Mouse (Mus musculus) embryonic facial prominence, embryonic 14.5 days (tissue): ENCODE measurements at regions not wholly inside any gene's neighbourhood (a gene's known extent, or its start where the extent isn't known, plus 50 kb on each side); places are given as distances from the start of the nearest gene placed in this dataset.

Experiments used
- ATAC-seq: fragments of 200-750 bp; cut with Nextera tagmentation; 2 replicates; pipeline ENCODE4 v1.8.0; 2017; ENCODE audit warnings: low read depth, moderate number of reproducible peaks, moderate TSS enrichment
- DNase-seq: peaks from one replicate; pipeline ENCODE4 v3.0.0-alpha.2; 2015; ENCODE audit warnings: low spot score
- H3K27ac ChIP-seq: fragments of 300-500 bp; sonication (generic); replicated peaks from 2 replicates; pipeline ENCODE4 v1.5.1; 2014; ENCODE audit warnings: low read depth, mild to moderate bottlenecking, low read length, moderate library complexity
- H3K27me3 ChIP-seq: fragments of 300-500 bp; sonication (generic); replicated peaks from 2 replicates; pipeline ENCODE4 v1.6.1; 2014; ENCODE audit warnings: low read length; ENCODE audit not compliant: control insufficient read depth, insufficient read depth
- H3K36me3 ChIP-seq: fragments of 300-500 bp; sonication (generic); 2 replicates; pipeline ENCODE4 v1.6.1; 2014; ENCODE audit warnings: low read length, mixed read lengths; ENCODE audit not compliant: control insufficient read depth, insufficient read depth
- H3K4me1 ChIP-seq: fragments of 300-500 bp; sonication (generic); 2 replicates; pipeline ENCODE4 v1.6.1; 2014; ENCODE audit warnings: antibody characterized with exemption, low read length; ENCODE audit not compliant: control insufficient read depth, insufficient read depth
- H3K4me2 ChIP-seq: fragments of 300-500 bp; sonication (generic); 2 replicates; pipeline ENCODE4 v1.6.1; 2014; ENCODE audit warnings: low read depth, mild to moderate bottlenecking, low read length, moderate library complexity, mixed read lengths
- H3K4me3 ChIP-seq: fragments of 300-500 bp; sonication (generic); 2 replicates; pipeline ENCODE4 v1.5.1; 2014; ENCODE audit warnings: low read depth, mild to moderate bottlenecking, low read length
- H3K9ac ChIP-seq: fragments of 300-500 bp; sonication (generic); 2 replicates; pipeline ENCODE4 v1.6.1; 2014; ENCODE audit warnings: low read depth, mild to moderate bottlenecking, low read length, moderate library complexity, mixed read lengths
- H3K9me3 ChIP-seq: fragments of 300-500 bp; sonication (generic); 2 replicates; pipeline ENCODE4 v1.6.1; 2016; ENCODE audit warnings: low read length; ENCODE audit not compliant: control insufficient read depth
- WGBS: fragments of 180-500 bp; shearing (Covaris S2); extraction: QIAGEN DNeasy Blood & Tissue Kit; methylation state at CpG from one replicate; pipeline ENCODE4 v1.1.7; 2014; 5-methylcytosine and 5-hydroxymethylcytosine counted together

- DNase-seq (peak; percentile 79), ATAC-seq (peak; percentile 90)
- no peak overlapping the region for H3K4me3 ChIP-seq
- H3K36me3 ChIP-seq = no peaks in the 10 kb centered on the region
- no peak overlapping the region for H3K27ac ChIP-seq
- no peak overlapping the region for H3K4me2 ChIP-seq
- no peak overlapping the region for H3K9ac ChIP-seq
- WGBS = 38% methylated on average over 4 of the region's 4 CpGs
- H3K9me3 ChIP-seq = no peaks in the 10 kb centered on the region
- peaks cover 24% of the 10 kb centered on the region for H3K4me1 ChIP-seq
- no peaks in the 10 kb centered on the region for H3K27me3 ChIP-seq
Measured at GRCm38 (mm10) chr16:85966892-85967444, 65.3 kb upstream of the Adamts5 start.

GRCm38 (mm10) chr16:85966251-85966650, 64.6 kb upstream of the Adamts5 start:
- Histone ChIP-seq H3K9me3 (no peaks in the 10 kb centered on the region), H3K4me3 (no peak overlapping the region), H3K4me1 (peaks cover 24% of the 10 kb centered on the region), H3K36me3 (no peaks in the 10 kb centered on the region), H3K4me2 (no peak overlapping the region), H3K27ac (no peak overlapping the region), H3K9ac (no peak overlapping the region), H3K27me3 (no peaks in the 10 kb centered on the region; the same call in 1 of the 2 replicates)
- DNase-seq (no peak), ATAC-seq (0 out of 2 replicates have a peak, but pooled peaks have one; percentile 24)
- 69% methylated on average over 4 of the region's 4 CpGs for WGBS

GRCm38 (mm10) chr16:85964352-85965210, 63.0 kb upstream of the Adamts5 start:
- Histone ChIP-seq H3K9me3 (no peaks in the 10 kb centered on the region), H3K27ac (peak overlapping the region; percentile 48), H3K36me3 (no peaks in the 10 kb centered on the region), H3K4me1 (peaks cover 24% of the 10 kb centered on the region), H3K4me2 (no peak overlapping the region), H3K9ac (no peak overlapping the region), H3K4me3 (no peak overlapping the region), H3K27me3 (no peaks in the 10 kb centered on the region; the same call in 1 of the 2 replicates)
- ATAC-seq (no peak), DNase-seq (no peak)
- WGBS = 67% methylated on average over 2 of the region's 2 CpGs

- DNase-seq = no peak
Measured at GRCm38 (mm10) chr16:85956006-85956562, 54.5 kb upstream of the Adamts5 start.

GRCm38 (mm10) chr16:85951628-85952027, 50.0 kb upstream of the Adamts5 start:
- Histone ChIP-seq H3K9me3 (no peaks in the 10 kb centered on the region), H3K4me2 (no peak overlapping the region), H3K27ac (no peak overlapping the region), H3K36me3 (no peaks in the 10 kb centered on the region), H3K4me3 (no peak overlapping the region), H3K27me3 (no peaks in the 10 kb centered on the region), H3K9ac (no peak overlapping the region), H3K4me1 (no peaks in the 10 kb centered on the region; the same call in 1 of the 2 replicates)
- ATAC-seq = no peak
- WGBS = 88% methylated on average over 4 of the region's 4 CpGs
- DNase-seq = no peak

More at GRCm38 (mm10) chr16:85956006-85956562, 54.5 kb upstream of the Adamts5 start:
- H3K9me3 ChIP-seq = no peaks in the 10 kb centered on the region
- 71% methylated on average over 4 of the region's 4 CpGs for WGBS
- no peak overlapping the region for H3K27ac ChIP-seq
- no peak overlapping the region for H3K9ac ChIP-seq
- no peaks in the 10 kb centered on the region for H3K4me1 ChIP-seq
- H3K27me3 ChIP-seq = no peaks in the 10 kb centered on the region
- no peak for ATAC-seq
- no peak overlapping the region for H3K4me2 ChIP-seq
- no peak overlapping the region for H3K4me3 ChIP-seq
- H3K36me3 ChIP-seq = no peaks in the 10 kb centered on the region
